Mouse (Mus musculus) brain, embryonic 14.5 days (tissue): Measurements from ENCODE around the gene Akap10.

Source experiments
- CTCF ChIP-seq: fragments of 200-500 bp; IDR thresholded peaks from 2 replicates; pipeline ENCODE4 v1.5.1; 2012; ENCODE audit warnings: inconsistent platforms, mild to moderate bottlenecking, moderate library complexity, borderline replicate concordance; ENCODE audit not compliant: insufficient read depth, insufficient read length; ENCODE audit errors: extremely low read depth
- POLR2A ChIP-seq: fragments of 200-500 bp; IDR thresholded peaks from 2 replicates; pipeline ENCODE4 v1.6.1; 2012; ENCODE audit warnings: mild to moderate bottlenecking, inconsistent platforms, borderline replicate concordance; ENCODE audit not compliant: poor library complexity, insufficient read depth, insufficient read length, severe bottlenecking; ENCODE audit errors: extremely low read depth

DNA sequence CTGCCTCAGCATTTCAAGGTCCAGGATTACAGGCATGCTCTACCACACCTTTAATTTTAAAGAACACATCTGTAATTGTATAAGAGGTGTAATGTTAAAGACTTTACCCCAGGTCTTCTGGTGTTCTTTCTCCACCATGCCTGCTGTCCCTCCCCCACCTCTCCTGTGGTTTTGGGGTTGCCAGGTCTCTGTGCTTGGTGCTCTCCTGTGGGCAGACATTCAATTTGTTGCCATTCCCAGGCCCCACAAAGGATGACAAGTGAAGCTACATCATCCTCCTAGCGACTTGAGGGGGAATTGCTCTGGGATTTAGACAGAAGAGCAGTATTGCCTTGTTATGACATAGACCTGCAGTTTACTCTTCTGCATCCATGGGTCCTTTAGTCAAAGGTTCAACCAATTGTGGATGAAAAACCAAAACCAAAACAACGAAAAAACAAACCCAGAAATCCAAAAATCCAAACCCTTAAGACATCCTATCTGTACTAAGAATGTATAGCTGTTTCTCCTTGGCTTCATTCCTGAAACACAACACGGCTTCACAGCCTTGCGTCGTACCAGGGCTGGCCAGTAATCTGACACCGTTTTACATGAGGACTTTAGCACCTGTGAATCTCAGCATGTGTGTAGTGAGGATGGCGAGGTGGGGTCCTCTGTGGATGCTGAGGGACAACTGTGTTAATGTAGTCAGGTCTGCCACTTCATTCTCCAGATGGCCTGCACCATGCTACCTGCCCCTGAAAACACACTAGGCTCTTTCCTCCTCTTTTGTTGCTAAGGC, 41.6 kb upstream of the Akap10 start:
- TF ChIP-seq POLR2A (no peak), CTCF (no peak)
